Mouse (Mus musculus) liver, embryonic 16.5 days (tissue): ENCODE measurements around the gene Slc7a11. TPM values are rescaled to one million over a fixed set of nuclear protein-coding genes. Genes with fewer than 3 reads are reported as not detected.

Source experiments
- ATAC-seq: fragments of 200-750 bp; cut with Nextera tagmentation; 2 replicates; pipeline ENCODE4 v1.8.0; 2017; ENCODE audit warnings: low read depth, mild to moderate bottlenecking, moderate number of reproducible peaks, moderate library complexity
- H3K27ac ChIP-seq: fragments of 300-500 bp; sonication (generic); 2 replicates; pipeline ENCODE4 v1.5.1; 2014; ENCODE audit warnings: mild to moderate bottlenecking, low read length
- H3K27me3 ChIP-seq: fragments of 300-500 bp; sonication (generic); 2 replicates; pipeline ENCODE4 v1.6.1; 2014; ENCODE audit warnings: low read depth, low read length, mixed read lengths; ENCODE audit not compliant: control insufficient read depth, insufficient read depth
- H3K36me3 ChIP-seq: fragments of 300-500 bp; sonication (generic); 2 replicates; pipeline ENCODE4 v1.6.1; 2014; ENCODE audit warnings: mild to moderate bottlenecking; ENCODE audit not compliant: control insufficient read depth, insufficient read depth
- H3K4me1 ChIP-seq: fragments of 300-500 bp; sonication (generic); 2 replicates; pipeline ENCODE4 v1.6.1; 2014; ENCODE audit warnings: low read depth, low read length, mixed read lengths; ENCODE audit not compliant: control insufficient read depth
- H3K4me2 ChIP-seq: fragments of 300-500 bp; sonication (generic); 2 replicates; pipeline ENCODE4 v1.6.1; 2014; ENCODE audit warnings: low read depth, low read length, mixed read lengths
- H3K4me3 ChIP-seq: fragments of 300-500 bp; sonication (generic); 2 replicates; pipeline ENCODE4 v1.5.1; 2014; ENCODE audit warnings: low read depth, mild to moderate bottlenecking, low read length
- H3K9ac ChIP-seq: fragments of 300-500 bp; sonication (generic); 2 replicates; pipeline ENCODE4 v1.6.1; 2014; ENCODE audit warnings: low read depth, low read length
- H3K9me3 ChIP-seq: fragments of 300-500 bp; sonication (generic); replicated peaks from 2 replicates; pipeline ENCODE4 v1.6.1; 2016; ENCODE audit warnings: low read length; ENCODE audit not compliant: control insufficient read depth
- WGBS: fragments of 180-500 bp; shearing (Covaris S2); extraction: QIAGEN DNeasy Blood & Tissue Kit; methylation state at CpG from one replicate; pipeline ENCODE4 v1.1.7; 2014; ENCODE audit not compliant: insufficient replicate concordance; 5-methylcytosine and 5-hydroxymethylcytosine counted together
- polyA plus RNA-seq: library from polyadenylated mRNA; unstranded; fragments of >200 nt; fragmentation: Nextera tagmentation; extraction: Ambion mirVana; gene quantifications from 2 replicates; pipeline ENCODE4 v1.2.1, GENCODE M21; 2015

Slc7a11 gene
- polyA plus RNA-seq, 1 experiment from 2014 or later = 0.26 TPM

DNA sequence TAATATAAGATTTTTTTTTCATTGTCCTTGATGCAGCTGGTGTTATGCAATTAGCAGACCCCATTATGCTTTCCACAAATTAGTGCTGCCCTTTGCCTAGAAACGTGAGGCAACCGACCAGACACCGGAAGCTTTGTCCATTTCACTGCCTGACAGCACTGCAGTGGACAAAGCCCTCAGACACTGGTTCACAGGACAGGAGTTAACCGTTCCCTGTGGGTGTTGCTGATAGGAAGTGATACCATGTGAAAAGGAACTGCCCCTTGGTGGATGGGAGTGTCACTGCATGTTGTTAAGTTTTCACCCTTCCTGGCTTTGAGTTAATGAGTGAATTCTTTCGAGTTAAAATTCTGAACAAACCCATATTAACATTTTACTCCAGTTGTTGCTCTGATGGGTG is 60.7 kb downstream of the Slc7a11 start:
- no peaks in the 10 kb centered on the region for H3K4me1 ChIP-seq
- no peak for ATAC-seq
- H3K4me2 ChIP-seq = no peak overlapping the region
- no peaks in the 10 kb centered on the region for H3K9me3 ChIP-seq
- 4% methylated on average over 5 of the region's 5 CpGs for WGBS
- H3K27ac ChIP-seq = no peak overlapping the region
- H3K27me3 ChIP-seq = no peaks in the 10 kb centered on the region
- H3K36me3 ChIP-seq = no peaks in the 10 kb centered on the region
- no peak overlapping the region for H3K4me3 ChIP-seq
- H3K9ac ChIP-seq = no peak overlapping the region

DNA sequence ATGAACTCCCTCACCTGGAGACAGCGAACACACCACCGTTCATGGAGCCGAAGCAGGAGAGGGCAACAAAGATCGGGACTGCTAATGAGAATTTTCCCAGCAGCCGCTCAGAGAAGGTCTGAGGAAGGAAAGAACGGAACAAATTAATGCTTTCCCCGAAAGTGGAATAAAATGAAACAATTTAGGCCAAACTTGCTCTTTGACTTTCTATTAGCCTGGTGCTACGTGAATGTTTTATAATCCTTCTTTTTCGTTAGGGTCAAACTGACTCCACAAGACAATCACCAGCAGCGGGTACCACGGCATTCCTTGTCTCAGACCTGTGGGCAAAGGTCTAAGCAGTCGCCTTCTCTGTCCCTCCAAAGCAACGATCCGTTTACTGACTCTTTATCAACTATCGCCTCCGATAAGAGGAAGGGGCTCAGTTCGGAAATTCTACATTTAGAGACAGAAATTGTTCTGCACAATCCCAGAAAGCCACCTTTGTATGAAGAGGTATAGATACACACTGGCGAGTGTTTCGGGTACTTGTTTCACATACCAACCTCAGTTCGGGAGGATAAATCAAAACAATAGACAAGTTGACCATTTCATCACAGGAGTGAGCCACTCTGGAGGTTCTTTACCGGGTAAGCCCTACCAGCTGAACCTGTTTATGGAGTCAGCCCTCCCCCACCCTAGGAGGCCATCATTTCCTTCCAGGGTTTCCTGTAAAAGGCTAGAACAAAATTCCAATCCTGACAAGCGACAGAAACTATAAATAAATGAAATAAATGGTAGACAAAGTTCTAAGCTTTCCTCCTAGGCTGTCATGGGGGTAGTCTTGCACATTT is 61.3 kb downstream of the Slc7a11 start:
- H3K4me1 ChIP-seq = no peaks in the 10 kb centered on the region
- ATAC-seq = no peak
- no peak overlapping the region for H3K27ac ChIP-seq
- H3K9ac ChIP-seq = no peak overlapping the region
- no peaks in the 10 kb centered on the region for H3K27me3 ChIP-seq
- peak overlapping the region; percentile 28 for H3K4me2 ChIP-seq
- no peaks in the 10 kb centered on the region for H3K36me3 ChIP-seq
- H3K9me3 ChIP-seq = no peaks in the 10 kb centered on the region
- WGBS = 18% methylated on average over 22 of the region's 22 CpGs
- H3K4me3 ChIP-seq = peak overlapping the region; percentile 35

DNA sequence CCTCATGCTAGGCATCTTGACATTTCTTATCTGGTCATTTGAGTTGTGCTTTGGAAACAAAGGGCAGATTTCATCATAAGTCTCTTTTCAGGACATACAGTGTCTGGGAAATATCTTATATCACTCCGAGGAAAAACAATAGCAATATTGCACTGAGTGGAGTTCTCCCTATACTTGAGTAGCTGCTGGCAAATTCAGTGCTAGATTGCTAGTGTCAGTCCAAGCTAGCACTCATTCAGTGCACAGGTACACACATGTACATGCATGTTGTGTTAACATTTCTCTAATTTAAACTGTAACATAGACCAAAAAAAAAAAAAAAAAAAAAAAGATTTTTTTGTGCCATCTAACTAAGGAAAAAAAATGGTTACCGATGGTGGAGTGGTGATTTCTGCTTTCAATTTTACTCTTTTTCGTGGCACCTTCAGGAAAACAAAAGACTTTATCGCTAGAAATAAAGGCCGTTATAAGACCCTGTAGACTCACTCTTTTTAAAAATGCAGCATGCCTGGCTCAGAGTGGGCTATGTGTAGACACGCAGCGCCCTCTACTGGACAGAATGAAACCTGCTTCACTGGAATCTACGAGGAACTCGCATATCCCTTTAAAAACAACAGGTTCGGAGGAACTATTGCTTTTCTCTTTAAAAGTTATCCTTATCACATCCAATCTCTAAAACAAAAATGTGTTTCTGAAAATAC is 62.1 kb downstream of the Slc7a11 start:
- no peaks in the 10 kb centered on the region for H3K36me3 ChIP-seq
- H3K9me3 ChIP-seq = no peaks in the 10 kb centered on the region
- peak overlapping the region; percentile 35 for H3K4me3 ChIP-seq
- H3K4me1 ChIP-seq = no peaks in the 10 kb centered on the region
- no peak for ATAC-seq
- no peak overlapping the region for H3K9ac ChIP-seq
- WGBS = 16% methylated on average over 10 of the region's 10 CpGs
- H3K27ac ChIP-seq = no peak overlapping the region
- peak overlapping the region; percentile 28 for H3K4me2 ChIP-seq
- H3K27me3 ChIP-seq = no peaks in the 10 kb centered on the region

DNA sequence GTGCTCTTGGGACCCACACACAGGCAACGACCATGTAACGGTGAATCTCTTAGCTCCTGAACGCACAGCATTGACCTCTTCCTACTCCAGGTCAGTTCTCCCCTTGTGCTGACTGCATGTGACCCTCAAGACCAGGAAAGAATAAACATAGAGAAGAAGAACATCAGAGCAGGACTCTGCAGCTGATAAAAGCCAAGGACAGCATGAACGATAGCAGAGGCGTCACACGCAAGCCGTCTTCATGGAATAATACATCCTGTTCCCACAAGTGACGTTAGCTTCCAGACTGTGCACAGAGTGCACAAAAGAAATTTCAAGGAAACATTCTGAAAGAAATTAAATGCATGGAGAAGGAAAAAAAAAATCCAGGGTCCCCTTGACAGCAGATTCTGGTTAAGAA is 63.5 kb downstream of the Slc7a11 start:
- no peak overlapping the region for H3K9ac ChIP-seq
- H3K9me3 ChIP-seq = no peaks in the 10 kb centered on the region
- no peaks in the 10 kb centered on the region for H3K4me1 ChIP-seq
- H3K4me3 ChIP-seq = no peak overlapping the region
- ATAC-seq = no peak
- H3K27ac ChIP-seq = no peak overlapping the region
- no peaks in the 10 kb centered on the region for H3K27me3 ChIP-seq
- H3K4me2 ChIP-seq = no peak overlapping the region
- H3K36me3 ChIP-seq = no peaks in the 10 kb centered on the region
- 69% methylated on average over 8 of the region's 8 CpGs for WGBS

DNA sequence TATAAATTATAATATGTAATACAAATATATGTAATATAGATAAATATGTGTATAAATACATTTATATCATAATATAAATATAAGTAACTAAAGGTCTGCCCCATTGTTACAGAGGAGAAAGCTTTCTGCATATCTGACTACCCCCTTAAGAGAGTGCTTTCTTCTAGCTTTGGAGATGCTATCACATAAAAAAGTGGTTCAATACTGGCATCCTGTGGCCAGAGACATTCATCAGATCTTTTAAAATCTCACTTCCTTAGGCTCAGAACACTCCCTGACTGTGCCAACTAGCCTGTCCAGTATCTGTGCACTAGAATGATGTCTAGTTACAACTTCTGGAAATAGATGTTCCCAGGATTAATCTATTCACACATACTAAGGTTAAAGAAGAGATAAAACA is 67.9 kb downstream of the Slc7a11 start:
- ATAC-seq = no peak
- H3K36me3 ChIP-seq = no peaks in the 10 kb centered on the region
- H3K4me3 ChIP-seq = no peak overlapping the region
- H3K4me1 ChIP-seq = no peaks in the 10 kb centered on the region
- H3K9me3 ChIP-seq = no peaks in the 10 kb centered on the region
- no peak overlapping the region for H3K4me2 ChIP-seq
- no peak overlapping the region for H3K9ac ChIP-seq
- H3K27me3 ChIP-seq = no peaks in the 10 kb centered on the region
- no peak overlapping the region for H3K27ac ChIP-seq

DNA sequence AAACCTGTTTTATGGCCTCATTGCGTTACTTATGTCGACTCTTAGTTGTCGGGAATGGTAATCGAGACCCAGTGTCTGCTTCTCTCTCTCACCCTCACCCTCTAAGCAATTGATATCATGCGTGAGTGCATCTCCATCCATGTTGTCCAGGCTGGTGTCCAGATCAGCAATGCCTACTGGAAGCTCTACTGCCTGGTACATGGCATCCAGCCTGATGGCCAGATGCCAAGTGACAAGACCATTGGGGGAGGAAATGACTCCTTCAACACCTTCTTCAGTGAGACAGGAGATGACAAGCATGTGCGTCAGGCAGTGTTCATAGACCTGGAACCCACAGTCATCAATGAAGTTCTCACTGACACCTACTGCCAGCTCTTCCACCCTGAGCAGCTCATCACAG is 73.6 kb downstream of the Slc7a11 start:
- Histone ChIP-seq H3K27me3 (no peaks in the 10 kb centered on the region), H3K9me3 (no peaks in the 10 kb centered on the region), H3K4me1 (no peaks in the 10 kb centered on the region), H3K9ac (no peak overlapping the region), H3K4me3 (no peak overlapping the region), H3K27ac (no peak overlapping the region), H3K4me2 (no peak overlapping the region), H3K36me3 (no peaks in the 10 kb centered on the region)
- 70% methylated on average over 6 of the region's 6 CpGs for WGBS
- no peak for ATAC-seq

DNA sequence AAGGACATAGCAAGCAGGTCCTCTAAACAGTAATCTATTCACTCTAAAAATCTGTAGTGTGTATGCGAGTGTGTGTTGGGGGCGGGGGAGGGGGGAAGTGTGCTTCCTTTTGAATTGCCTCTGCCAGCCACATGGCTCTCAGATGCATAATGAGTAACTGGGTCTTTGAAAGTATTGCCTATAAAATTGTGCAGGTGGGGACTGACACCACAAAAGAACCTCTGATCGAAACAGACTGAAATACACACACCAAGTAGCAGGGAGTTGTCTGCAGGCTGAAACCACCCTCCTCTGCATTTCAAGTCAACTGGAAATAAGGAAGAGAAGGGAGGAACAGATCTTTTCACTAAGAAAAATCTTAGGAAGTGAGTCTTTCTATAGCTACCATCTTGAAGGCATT is 76.2 kb downstream of the Slc7a11 start:
- Histone ChIP-seq H3K9me3 (no peaks in the 10 kb centered on the region), H3K4me1 (no peaks in the 10 kb centered on the region), H3K4me3 (no peak overlapping the region), H3K9ac (no peak overlapping the region), H3K27me3 (no peaks in the 10 kb centered on the region), H3K27ac (no peak overlapping the region), H3K36me3 (no peaks in the 10 kb centered on the region), H3K4me2 (no peak overlapping the region)
- 62% methylated on average over 3 of the region's 3 CpGs for WGBS
- no peak for ATAC-seq

DNA sequence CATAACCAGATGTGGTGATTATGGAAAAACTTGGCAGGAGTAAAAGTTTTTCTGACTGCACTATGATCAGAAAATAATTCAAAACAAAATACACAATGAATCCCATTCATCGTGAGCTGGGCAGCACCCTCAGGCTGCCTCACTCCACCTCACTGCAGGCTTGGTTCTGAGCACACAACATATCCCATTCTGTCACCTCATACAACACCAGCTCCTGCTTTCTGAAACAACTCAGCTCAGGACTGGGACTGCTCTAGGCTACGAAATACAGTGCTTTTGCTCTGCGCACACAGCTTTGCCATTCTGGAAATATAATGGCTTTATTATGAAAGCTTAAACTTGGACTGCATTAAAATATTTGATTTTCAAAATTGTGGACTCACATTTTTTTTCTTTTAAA is 79.8 kb downstream of the Slc7a11 start:
- no peak overlapping the region for H3K4me2 ChIP-seq
- H3K4me3 ChIP-seq = no peak overlapping the region
- 72% methylated on average over 3 of the region's 3 CpGs for WGBS
- H3K27me3 ChIP-seq = no peaks in the 10 kb centered on the region
- H3K36me3 ChIP-seq = no peaks in the 10 kb centered on the region
- no peaks in the 10 kb centered on the region for H3K4me1 ChIP-seq
- H3K9ac ChIP-seq = no peak overlapping the region
- H3K27ac ChIP-seq = no peak overlapping the region
- ATAC-seq = no peak
- no peaks in the 10 kb centered on the region for H3K9me3 ChIP-seq

DNA sequence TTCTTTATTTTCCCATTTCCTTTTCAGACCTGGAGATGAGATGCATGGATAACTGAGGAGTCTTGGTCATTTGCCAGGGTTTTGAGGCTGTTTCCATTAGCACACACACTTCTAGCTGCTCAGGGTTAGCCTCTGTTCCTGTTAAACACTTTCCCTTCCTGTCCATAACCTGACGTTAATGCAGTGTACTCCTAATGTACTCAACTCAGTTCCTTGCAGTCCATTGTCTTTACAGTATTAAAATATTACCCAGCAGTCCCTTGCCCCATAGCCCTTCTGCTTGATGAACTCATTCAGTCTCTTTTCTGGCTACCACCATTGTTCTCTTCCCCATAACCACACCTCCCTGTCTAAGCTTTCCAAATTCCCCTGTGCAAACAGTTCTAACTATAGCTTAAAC is 96.3 kb downstream of the Slc7a11 start:
- H3K9ac ChIP-seq = no peak overlapping the region
- H3K27me3 ChIP-seq = no peaks in the 10 kb centered on the region
- WGBS = 19% methylated on average over 1 of the region's 1 CpGs
- H3K9me3 ChIP-seq = no peaks in the 10 kb centered on the region
- no peak overlapping the region for H3K27ac ChIP-seq
- no peaks in the 10 kb centered on the region for H3K4me1 ChIP-seq
- H3K4me2 ChIP-seq = no peak overlapping the region
- H3K36me3 ChIP-seq = no peaks in the 10 kb centered on the region
- no peak overlapping the region for H3K4me3 ChIP-seq
- ATAC-seq = no peak
